Mouse (Mus musculus) neural tube, embryonic 13.5 days (tissue): ENCODE results near the gene 9430015G10Rik. TPM values are rescaled to one million over a fixed set of nuclear protein-coding genes. Genes with fewer than 3 reads are reported as not detected.

Source experiments
- ATAC-seq: fragments of 200-750 bp; cut with Nextera tagmentation; 2 replicates; pipeline ENCODE4 v1.8.0; 2017; ENCODE audit warnings: low read depth, mild to moderate bottlenecking, moderate TSS enrichment, moderate library complexity
- H3K27ac ChIP-seq: fragments of 300-500 bp; sonication (generic); replicated peaks from 2 replicates; pipeline ENCODE4 v1.5.1; 2015; ENCODE audit warnings: moderate library complexity, mild to moderate bottlenecking, inconsistent platforms
- H3K27me3 ChIP-seq: fragments of 300-500 bp; sonication (generic); 2 replicates; pipeline ENCODE4 v1.6.1; 2015; ENCODE audit warnings: mild to moderate bottlenecking, inconsistent platforms
- H3K36me3 ChIP-seq: fragments of 300-500 bp; sonication (generic); 2 replicates; pipeline ENCODE4 v1.6.1; 2015; ENCODE audit warnings: mild to moderate bottlenecking, inconsistent platforms
- H3K4me1 ChIP-seq: fragments of 300-500 bp; sonication (generic); replicated peaks from 2 replicates; pipeline ENCODE4 v1.6.1; 2015; ENCODE audit warnings: inconsistent platforms
- H3K4me2 ChIP-seq: fragments of 300-500 bp; sonication (generic); 2 replicates; pipeline ENCODE4 v1.6.1; 2015; ENCODE audit warnings: inconsistent platforms, mild to moderate bottlenecking, moderate library complexity
- H3K4me3 ChIP-seq: fragments of 300-500 bp; sonication (generic); 2 replicates; pipeline ENCODE4 v1.5.1; 2015; ENCODE audit warnings: mild to moderate bottlenecking, inconsistent platforms
- H3K9ac ChIP-seq: fragments of 300-500 bp; sonication (generic); 2 replicates; pipeline ENCODE4 v1.6.1; 2015; ENCODE audit warnings: moderate library complexity, mild to moderate bottlenecking, inconsistent platforms
- H3K9me3 ChIP-seq: fragments of 300-500 bp; sonication (generic); 2 replicates; pipeline ENCODE4 v1.6.1; 2016; ENCODE audit warnings: inconsistent platforms
- WGBS: fragments of 180-500 bp; shearing (Covaris S2); methylation state at CpG from one replicate; pipeline ENCODE4 v1.1.7; 2015; 5-methylcytosine and 5-hydroxymethylcytosine counted together
- polyA plus RNA-seq: library from polyadenylated mRNA; unstranded; fragments of >200 nt; fragmentation: Nextera tagmentation; extraction: Ambion mirVana; gene quantifications from 2 replicates; pipeline ENCODE4 v1.2.1, GENCODE M21; 2015

9430015G10Rik gene
- polyA plus RNA-seq, 1 experiment from 2014 or later, result 25.0 TPM

DNA sequence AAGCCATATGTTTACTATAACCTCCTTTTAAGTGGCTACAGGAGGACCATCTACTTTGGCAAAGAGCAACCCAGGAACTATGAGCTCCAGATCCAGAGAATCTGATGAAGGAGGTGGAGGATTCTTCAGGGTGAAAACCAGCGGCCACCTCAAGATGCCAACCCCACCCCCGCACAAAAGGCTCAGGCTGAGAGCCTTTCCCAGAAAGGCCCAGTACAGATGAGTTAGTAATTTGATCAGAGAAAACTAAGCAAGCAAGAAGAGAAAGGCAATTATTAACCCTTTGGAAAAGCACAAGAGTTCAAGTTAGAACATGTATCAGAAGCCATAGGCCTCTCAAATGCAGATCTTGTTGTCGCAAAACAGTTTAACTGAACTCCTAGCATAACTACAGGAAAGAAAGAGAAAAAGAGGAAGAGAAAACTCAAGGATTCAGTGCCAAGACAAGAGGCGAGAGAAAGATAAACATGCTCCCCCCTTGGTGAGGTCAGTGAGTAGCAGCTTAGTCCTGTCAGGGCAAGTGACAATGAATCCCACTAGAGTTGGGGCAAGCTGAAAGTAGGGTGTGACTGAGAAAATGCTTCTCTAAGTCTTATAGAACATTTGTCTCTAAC, 27.1 kb upstream of the 9430015G10Rik start:
- no peaks in the 10 kb centered on the region for H3K9me3 ChIP-seq
- H3K27ac ChIP-seq, result no peak overlapping the region
- H3K4me2 ChIP-seq, result no peak overlapping the region
- 81% methylated on average over 4 of the region's 4 CpGs for WGBS
- H3K36me3 ChIP-seq, result no peaks in the 10 kb centered on the region
- no peak for ATAC-seq
- no peak overlapping the region for H3K4me3 ChIP-seq
- H3K9ac ChIP-seq, result no peak overlapping the region
- peaks cover 12% of the 10 kb centered on the region for H3K27me3 ChIP-seq
- H3K4me1 ChIP-seq, result peaks cover 6% of the 10 kb centered on the region

DNA sequence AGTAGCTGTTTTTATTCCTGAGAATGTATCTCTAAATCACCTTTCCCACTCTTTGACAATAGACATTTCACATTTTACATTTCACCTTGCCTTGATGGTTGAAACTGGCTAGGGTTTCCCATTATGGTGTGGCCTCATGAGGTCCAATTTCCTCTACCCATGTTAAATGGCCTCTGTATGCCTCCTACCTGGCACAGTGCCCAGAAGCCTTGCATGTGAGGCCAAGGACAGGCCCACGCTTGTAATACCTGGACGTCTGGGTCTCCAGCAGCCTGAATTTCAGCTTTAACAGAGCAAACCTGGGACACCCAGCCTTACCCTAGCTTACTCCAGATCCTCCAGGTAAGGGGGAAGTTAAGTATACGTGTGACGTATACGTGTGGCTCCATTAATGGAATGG, 26.4 kb upstream of the 9430015G10Rik start:
- Histone ChIP-seq H3K4me3 (no peak overlapping the region), H3K27ac (no peak overlapping the region), H3K4me1 (no peaks in the 10 kb centered on the region), H3K36me3 (no peaks in the 10 kb centered on the region), H3K9ac (no peak overlapping the region), H3K4me2 (no peak overlapping the region), H3K9me3 (no peaks in the 10 kb centered on the region), H3K27me3 (peaks cover 5% of the 10 kb centered on the region)
- 77% methylated on average over 5 of the region's 5 CpGs for WGBS
- no peak for ATAC-seq

DNA sequence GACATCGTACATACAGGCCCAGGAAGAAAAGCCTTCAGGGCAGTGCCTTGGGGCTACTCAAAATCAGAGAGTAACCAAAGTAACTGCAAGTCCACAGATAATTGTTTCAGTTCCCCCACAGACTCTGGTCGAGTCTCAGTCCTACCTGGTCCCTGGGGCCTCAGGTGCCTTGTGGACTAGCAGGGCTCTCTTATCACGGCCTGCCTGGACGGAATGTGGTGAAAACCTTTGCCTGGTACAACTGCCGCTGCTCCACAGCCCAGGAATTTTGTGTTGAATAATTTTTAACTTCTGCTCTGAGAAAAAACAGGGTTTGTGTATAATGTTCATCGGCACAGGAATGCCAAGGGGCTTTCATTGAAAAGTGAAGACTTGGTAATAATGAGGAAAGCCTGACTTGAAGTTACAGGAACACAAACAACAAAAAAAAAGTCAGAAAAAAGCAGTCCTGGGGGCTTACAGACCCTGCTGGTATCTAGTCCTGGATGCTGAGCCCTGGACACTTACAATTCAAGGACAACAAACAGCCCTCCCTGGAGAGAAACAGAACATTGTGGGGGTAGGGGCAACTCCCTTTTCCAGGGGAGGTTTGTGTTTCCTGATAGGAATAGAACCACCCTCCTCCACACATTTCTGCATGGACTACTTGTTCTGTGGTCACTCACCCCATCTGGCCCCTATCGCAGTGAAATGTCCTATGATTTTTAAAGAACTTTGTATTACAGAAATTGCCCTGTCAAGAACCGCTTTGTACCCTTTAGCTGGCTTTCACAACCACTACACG, 25.5 kb upstream of the 9430015G10Rik start:
- 86% methylated on average over 9 of the region's 9 CpGs for WGBS
- ATAC-seq, result no peak
- H3K27ac ChIP-seq, result no peak overlapping the region

DNA sequence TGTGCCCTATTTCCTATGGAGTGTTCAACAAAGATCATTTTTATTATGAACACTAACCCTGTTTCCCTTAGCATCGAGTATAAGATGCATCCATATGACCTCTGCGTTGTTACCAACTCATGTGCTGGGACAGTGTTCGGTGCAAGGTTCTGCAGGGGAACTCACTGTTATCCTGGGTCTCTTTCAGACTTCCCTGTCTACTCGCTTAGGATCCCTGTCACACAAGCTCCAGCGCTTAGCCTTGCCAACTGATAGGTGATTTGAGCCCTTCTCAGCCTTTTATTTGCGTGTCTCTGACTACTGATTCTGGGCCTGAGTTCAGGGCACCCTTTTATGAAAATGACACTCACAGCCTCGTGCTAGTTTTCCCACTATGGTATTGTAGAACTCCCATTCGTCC, 24.5 kb upstream of the 9430015G10Rik start:
- no peak for ATAC-seq
- no peak overlapping the region for H3K27ac ChIP-seq
- H3K36me3 ChIP-seq, result no peaks in the 10 kb centered on the region
- no peaks in the 10 kb centered on the region for H3K4me1 ChIP-seq
- no peaks in the 10 kb centered on the region for H3K27me3 ChIP-seq
- H3K9ac ChIP-seq, result no peak overlapping the region
- no peak overlapping the region for H3K4me3 ChIP-seq
- no peaks in the 10 kb centered on the region for H3K9me3 ChIP-seq
- WGBS, result 85% methylated on average over 8 of the region's 8 CpGs
- H3K4me2 ChIP-seq, result no peak overlapping the region

More for the DNA sequence above, 25.5 kb upstream of the 9430015G10Rik start:
- no peak overlapping the region for H3K4me2 ChIP-seq
- no peak overlapping the region for H3K9ac ChIP-seq
- H3K9me3 ChIP-seq, result no peaks in the 10 kb centered on the region
- no peaks in the 10 kb centered on the region for H3K36me3 ChIP-seq
- H3K27me3 ChIP-seq, result no peaks in the 10 kb centered on the region
- H3K4me1 ChIP-seq, result no peaks in the 10 kb centered on the region
- no peak overlapping the region for H3K4me3 ChIP-seq

DNA sequence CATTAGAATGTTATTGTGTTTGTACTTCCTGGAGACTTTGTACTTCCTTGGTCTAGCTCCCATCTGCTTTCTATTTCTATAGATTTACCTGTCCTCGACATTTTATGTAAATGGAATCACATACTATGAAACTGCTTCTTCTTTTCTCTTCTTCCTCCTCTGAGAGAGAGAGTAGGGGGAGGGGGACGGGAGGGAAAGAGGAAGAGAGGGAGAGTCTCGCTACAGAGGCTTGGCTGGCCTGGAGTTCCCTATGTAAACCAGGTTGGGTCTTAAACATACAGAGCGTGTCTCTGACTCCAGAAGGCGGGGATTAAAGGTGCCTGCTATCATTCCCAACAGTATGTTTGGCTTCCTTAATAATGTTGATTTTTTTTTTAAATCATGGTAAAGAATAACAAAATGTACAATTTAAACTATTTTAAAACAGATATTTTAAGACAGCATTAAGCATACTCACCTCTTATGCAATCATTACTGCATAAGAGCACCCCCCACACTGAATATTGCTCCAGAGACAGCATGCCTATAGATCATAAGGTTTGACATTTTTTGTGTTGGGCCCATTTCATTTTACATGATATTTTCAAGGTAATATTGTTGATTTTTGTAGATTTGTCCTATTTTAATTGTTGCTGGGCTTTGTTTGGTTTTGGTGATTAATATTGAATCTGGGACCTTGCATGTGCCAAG, 22.2 kb upstream of the 9430015G10Rik start:
- Histone ChIP-seq H3K4me3 (no peak overlapping the region), H3K4me1 (no peaks in the 10 kb centered on the region), H3K36me3 (no peaks in the 10 kb centered on the region), H3K27me3 (no peaks in the 10 kb centered on the region), H3K4me2 (no peak overlapping the region), H3K9ac (no peak overlapping the region), H3K9me3 (no peaks in the 10 kb centered on the region), H3K27ac (no peak overlapping the region)
- ATAC-seq, result no peak
- WGBS, result 40% methylated on average over 5 of the region's 5 CpGs

DNA sequence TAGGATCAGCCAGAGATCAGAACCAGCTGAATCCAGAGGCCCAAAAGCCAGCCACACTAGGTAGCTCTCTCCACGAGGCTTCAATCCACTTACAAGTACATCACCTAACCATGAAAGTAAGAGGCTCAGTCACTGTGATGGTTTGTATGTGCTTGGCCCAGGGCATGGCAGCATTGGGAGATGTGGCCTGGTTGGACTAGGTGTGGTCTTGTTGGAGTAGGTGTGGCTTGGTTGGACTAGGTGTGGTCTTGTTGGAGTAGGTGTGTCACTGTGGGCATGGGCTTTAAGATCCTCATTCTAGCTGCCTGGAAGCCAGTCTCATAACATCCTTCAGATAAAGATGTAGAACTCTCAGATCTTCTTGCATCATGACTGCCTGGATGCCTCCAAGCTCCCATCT, 18.5 kb upstream of the 9430015G10Rik start:
- Histone ChIP-seq H3K4me1 (no peaks in the 10 kb centered on the region), H3K27ac (no peak overlapping the region)
- WGBS, result 75% methylated on average over 1 of the region's 1 CpGs

DNA sequence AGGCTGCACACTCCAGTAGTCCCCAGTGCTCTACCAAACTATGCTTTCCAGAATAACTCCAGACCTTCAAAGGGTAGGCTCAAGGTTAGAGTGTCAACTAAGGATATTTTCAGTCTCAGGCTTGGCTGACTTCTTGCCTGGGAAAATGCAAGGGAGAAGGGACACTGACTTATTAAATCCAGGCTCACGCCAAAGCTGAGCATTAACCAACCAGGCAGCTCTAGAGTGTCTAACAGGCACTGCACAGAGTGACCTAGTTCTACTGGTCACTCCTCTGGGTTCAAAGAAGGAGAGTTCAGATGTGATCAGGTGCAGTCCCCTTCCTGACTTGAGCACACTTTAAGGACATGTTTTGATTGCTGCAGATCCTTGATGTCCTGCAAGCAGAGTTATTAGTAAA, 17.0 kb upstream of the 9430015G10Rik start:
- Histone ChIP-seq H3K9me3 (no peaks in the 10 kb centered on the region), H3K4me3 (no peak overlapping the region), H3K4me2 (no peak overlapping the region), H3K4me1 (no peaks in the 10 kb centered on the region), H3K27me3 (no peaks in the 10 kb centered on the region), H3K36me3 (no peaks in the 10 kb centered on the region), H3K27ac (no peak overlapping the region), H3K9ac (no peak overlapping the region)
- 81% methylated on average over 1 of the region's 1 CpGs for WGBS
- ATAC-seq, result no peak

More for the DNA sequence above, 18.5 kb upstream of the 9430015G10Rik start:
- Histone ChIP-seq H3K36me3 (no peaks in the 10 kb centered on the region), H3K9me3 (no peaks in the 10 kb centered on the region), H3K27me3 (no peaks in the 10 kb centered on the region), H3K4me2 (no peak overlapping the region), H3K9ac (no peak overlapping the region), H3K4me3 (no peak overlapping the region)
- no peak for ATAC-seq

DNA sequence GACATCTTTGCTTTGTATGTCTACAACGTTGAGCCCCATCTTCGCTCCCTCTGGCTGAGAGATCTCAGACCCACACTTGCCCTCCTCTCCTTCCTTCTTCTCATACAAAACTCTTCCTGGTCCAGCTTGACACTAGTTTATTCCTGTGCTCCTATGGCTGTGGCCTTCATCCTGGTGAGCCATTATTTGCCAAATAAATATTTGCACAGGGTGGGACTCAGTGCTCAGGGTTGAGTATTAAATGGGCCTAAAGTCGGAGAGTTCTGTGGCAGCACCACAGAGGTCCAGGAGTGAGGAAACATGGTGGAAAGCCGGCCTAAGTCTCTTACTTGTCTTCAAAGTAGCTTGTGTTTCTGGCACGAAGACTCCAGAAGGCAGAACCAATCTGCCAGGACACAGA, 16.0 kb upstream of the 9430015G10Rik start:
- H3K9me3 ChIP-seq, result no peaks in the 10 kb centered on the region
- H3K9ac ChIP-seq, result no peak overlapping the region
- no peak overlapping the region for H3K4me3 ChIP-seq
- no peak for ATAC-seq
- no peak overlapping the region for H3K27ac ChIP-seq
- no peaks in the 10 kb centered on the region for H3K4me1 ChIP-seq
- no peaks in the 10 kb centered on the region for H3K36me3 ChIP-seq
- no peaks in the 10 kb centered on the region; the same call in 1 of the 2 replicates for H3K27me3 ChIP-seq
- 87% methylated on average over 5 of the region's 5 CpGs for whole genome bisulfite sequencing
- H3K4me2 ChIP-seq, result no peak overlapping the region

DNA sequence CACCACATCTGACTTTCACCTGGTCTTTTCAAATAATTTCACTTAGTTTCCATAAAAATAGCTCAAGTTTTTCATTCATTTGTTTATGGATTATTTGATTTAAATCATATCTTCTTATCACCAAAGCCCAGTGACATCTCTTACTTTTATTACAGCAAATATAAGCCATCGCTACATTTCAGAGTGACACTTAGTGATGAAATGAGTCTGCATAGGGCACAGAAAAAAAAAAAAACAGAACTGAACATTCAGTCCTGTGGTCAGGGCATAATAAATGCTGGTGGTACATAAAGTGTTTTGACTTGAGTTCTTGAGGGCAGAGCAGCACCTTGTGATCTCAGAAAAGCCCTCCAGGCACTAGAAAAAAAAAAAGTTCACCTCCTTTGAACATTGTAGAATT, 13.6 kb upstream of the 9430015G10Rik start:
- 94% methylated on average over 1 of the region's 1 CpGs for WGBS
- no peak for ATAC-seq
- no peaks in the 10 kb centered on the region for H3K9me3 ChIP-seq
- H3K4me2 ChIP-seq, result no peak overlapping the region
- no peak overlapping the region for H3K27ac ChIP-seq
- no peaks in the 10 kb centered on the region for H3K36me3 ChIP-seq
- no peaks in the 10 kb centered on the region; the same call in 1 of the 2 replicates for H3K27me3 ChIP-seq
- no peak overlapping the region for H3K9ac ChIP-seq
- no peaks in the 10 kb centered on the region for H3K4me1 ChIP-seq
- no peak overlapping the region for H3K4me3 ChIP-seq

DNA sequence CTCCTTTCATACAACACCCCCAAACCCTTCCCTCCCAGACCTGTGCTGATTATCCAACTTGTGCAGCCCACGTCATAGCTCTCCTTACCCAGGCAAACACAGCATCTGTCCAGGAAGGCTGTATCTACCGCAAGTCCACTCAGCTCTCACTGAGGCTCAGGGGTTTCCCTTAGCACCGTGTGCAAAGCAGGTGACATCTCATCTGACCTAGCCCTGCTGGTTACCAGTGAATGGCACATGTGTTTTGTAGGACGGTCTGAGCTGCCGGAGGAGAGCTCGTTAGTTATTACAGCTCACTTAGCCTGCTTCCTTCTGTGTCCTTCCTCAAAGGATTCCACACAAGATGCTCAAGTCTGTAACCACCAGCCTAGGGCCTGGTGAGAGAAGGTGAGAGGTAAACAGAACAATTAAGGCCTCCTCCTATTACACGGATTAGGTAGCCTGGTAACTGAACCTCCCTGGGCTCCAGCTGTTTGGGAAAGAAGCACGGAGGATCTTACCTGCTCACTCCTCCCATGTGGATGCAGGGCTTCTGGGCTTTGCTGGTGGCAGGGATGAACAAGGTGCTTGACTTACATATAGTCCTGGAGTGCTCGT, 11.9 kb upstream of the 9430015G10Rik start:
- H3K36me3 ChIP-seq, result no peaks in the 10 kb centered on the region
- no peak overlapping the region for H3K9ac ChIP-seq
- H3K4me3 ChIP-seq, result no peak overlapping the region
- H3K9me3 ChIP-seq, result no peaks in the 10 kb centered on the region
- H3K27me3 ChIP-seq, result no peaks in the 10 kb centered on the region; the same call in 1 of the 2 replicates
- no peaks in the 10 kb centered on the region for H3K4me1 ChIP-seq
- ATAC-seq, result no peak
- no peak overlapping the region for H3K4me2 ChIP-seq
- H3K27ac ChIP-seq, result no peak overlapping the region
- 75% methylated on average over 9 of the region's 9 CpGs for WGBS

DNA sequence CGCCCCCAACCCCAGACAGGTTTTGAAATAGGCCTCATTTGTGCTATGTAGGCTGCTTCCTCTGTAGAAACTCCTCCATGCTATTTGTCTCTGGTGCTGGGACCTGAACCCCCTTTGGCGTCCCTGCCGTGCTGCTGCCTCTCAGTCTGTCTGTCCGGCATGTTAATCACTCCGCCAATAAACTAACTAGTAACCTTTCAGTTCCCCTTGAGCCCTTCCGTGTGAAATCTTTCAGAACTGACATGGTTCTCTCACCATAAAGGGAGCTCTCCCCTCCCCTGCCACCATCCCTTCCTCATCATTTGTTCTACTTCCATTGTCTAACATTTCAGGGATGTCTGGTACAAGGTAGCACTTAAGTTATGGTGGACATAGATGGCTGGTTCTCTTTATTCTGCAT, 10.4 kb upstream of the 9430015G10Rik start:
- Histone ChIP-seq H3K4me3 (no peak overlapping the region), H3K36me3 (no peaks in the 10 kb centered on the region), H3K9me3 (no peaks in the 10 kb centered on the region), H3K27ac (no peak overlapping the region), H3K27me3 (no peaks in the 10 kb centered on the region; the same call in 1 of the 2 replicates), H3K4me1 (no peaks in the 10 kb centered on the region), H3K4me2 (no peak overlapping the region), H3K9ac (no peak overlapping the region)
- ATAC-seq, result no peak
- 72% methylated on average over 6 of the region's 6 CpGs for WGBS

DNA sequence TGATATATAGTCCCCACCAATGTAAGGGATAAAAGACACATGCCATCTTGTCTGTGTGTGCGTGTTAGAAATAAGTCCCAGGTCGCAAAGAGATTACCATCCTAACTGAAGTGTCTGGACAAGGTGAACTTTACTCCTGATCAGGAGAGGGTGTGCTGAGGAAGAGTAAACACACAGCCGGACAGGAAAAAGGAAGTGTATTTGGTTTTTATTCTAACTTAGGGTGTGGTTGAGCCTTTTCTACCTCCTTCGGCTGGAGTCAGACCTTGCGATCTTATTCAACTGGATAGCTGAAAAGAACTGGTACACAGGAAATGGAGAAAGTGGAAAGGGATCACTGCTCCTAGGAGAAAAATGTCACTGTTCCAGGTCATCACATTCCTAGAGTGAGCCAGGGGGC, 9.3 kb upstream of the 9430015G10Rik start:
- no peaks in the 10 kb centered on the region for H3K9me3 ChIP-seq
- no peak overlapping the region for H3K4me3 ChIP-seq
- WGBS, result 90% methylated on average over 5 of the region's 5 CpGs
- H3K36me3 ChIP-seq, result no peaks in the 10 kb centered on the region
- ATAC-seq, result no peak
- no peak overlapping the region for H3K27ac ChIP-seq
- no peaks in the 10 kb centered on the region for H3K4me1 ChIP-seq
- H3K27me3 ChIP-seq, result no peaks in the 10 kb centered on the region; the same call in 1 of the 2 replicates
- no peak overlapping the region for H3K9ac ChIP-seq
- no peak overlapping the region for H3K4me2 ChIP-seq
